Mouse (Mus musculus): ENCODE data around the gene Zfpm1.
A peak's percentile ranks its signal among the peaks of the same experiment; 100 is the strongest.

Zfpm1 gene

DNA sequence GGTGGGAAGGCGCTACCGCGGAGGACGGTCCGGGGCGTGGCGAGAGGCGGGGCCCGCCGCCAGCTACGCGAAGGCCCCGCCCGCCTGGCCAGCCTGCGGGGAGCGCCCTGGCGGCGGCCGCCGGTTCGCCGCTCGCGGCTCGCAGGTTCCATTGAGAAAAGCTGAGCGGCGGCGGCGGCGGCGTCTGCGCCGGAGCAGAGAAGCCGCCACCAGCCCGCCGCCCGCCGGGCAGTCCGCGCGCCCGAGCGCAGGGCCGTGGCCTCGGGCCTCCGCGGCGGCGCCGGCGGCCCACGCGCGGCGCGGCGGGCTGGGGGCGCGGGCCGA, at the start of gene Zfpm1:
TSS of gene Zfpm1 (plus strand) at position 107 of the 324 bp plus-strand sequence.
- DNase-seq (ENCODE audit: low spot score) = no peak

DNA sequence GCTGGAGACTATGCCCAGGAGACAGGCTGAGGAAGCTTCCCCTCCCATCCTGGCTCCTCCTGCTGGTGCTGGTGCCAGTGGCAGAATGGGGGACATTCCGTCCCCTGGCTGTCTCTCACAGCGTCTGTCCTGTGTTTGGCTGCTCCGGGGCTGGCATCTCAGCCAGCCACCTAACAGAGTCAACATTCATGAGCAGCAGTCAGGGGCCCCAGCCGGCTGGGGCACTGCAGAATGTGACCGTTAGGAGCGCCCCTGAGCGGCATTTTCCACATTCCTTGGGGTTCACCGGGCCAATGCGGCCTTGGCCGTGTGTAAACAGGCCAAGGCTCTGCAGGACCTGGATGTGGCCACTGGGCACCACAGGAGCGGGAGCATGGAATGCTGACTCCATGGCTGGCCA, 47.9 kb upstream of the Zfpm1 start:
- no peak for DNase-seq (ENCODE audit: low spot score)

DNA sequence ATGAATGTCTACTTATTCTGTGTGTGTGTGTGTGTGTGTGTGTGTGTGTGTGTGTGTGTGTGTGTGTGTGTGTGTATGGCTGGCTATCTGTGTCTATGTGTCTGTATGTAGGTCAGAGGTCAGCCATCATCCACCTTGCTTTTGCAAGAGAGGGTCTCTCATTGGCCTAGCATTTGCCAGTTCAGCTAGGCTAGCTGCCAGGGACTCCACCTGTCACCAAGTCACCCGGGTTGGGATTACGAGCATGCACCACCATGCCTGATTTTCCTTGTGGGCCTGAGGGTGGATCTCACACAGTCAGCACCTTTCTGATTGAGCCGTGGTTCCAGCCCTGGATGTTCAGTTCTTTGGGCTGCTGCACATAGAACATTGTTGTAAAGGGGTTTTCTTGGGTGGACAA, 45.4 kb upstream of the Zfpm1 start:
- DNase-seq (ENCODE audit: low spot score) = no peak

DNA sequence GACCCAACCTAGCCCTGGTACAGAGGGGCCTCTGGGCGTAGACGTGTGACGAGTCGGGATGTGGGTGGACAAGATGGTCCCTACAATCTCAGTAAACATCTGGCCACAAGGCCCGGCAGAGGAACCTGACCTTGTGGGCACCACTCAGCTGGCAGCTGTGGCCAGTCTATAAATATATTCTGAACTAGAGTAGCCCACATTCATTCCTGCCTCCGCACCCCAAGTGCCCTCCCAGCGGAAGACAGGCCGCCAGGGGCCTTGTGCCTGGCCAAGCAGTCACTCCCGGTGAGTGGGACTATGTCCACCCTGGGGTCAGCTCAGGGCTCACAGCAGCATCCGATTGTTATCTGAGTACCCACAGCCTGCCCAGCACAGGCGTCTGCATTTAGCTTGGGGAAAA, 43.7 kb upstream of the Zfpm1 start:
- no peak for DNase-seq (ENCODE audit: low spot score)

DNA sequence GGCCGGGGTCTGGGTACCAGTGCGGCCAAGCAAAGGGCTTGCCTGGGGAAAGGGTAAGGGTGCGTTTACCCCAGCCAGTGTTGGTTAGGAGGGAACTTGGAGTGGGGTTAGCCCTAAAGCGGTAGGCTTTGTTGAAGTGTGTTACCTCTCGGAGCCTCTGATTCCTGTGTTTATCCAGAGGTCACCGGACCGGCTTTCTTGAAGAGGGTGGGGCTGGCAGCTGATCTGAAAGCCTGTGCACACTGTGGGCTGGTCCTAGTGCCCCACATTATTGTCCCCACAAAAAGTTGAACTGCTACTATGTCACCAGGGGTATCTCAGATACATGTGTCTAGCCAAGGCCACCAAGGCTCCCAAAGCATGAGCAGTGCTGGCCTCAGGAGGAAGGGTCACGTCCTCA, 43.2 kb upstream of the Zfpm1 start:
- DNase-seq (ENCODE audit: low spot score) = no peak

DNA sequence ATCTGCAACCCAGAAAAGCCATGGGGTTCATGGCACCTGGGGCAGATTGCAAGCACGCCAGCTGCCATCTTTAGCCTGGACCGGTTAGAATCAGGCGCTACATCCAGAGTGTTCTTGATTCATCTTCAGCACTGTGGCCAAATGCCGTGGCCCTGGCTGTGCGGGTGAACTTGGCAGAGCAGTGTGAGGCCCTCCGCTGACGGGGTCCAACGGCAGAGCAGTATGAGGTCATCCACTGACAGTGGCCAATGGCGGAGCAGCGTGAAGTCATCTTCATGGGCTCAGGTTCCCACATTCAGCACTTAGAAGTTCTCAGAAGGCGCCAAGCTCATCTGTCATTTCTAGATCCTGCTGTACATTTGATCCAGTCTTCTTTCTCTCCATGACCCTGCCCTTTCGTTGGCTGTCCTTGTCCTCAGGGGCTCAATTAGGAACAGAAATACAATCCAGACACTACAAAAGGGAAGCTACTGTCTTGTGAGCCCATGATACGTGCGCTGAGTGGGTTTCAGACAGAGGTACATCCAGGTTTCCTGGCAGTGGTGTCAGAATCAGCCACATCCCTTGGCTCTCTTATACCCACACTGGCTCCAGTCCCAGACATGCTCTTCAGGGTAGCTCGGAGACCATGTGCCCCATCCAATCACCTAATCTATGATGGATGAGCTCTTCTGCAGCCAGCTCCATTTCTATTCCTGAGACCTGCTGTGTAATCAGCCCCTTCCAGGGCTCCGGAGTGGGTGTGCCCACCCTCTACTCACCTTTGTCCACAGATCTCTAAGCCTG, 41.5 kb upstream of the Zfpm1 start:
- DNase-seq (ENCODE audit: low spot score) = no peak

DNA sequence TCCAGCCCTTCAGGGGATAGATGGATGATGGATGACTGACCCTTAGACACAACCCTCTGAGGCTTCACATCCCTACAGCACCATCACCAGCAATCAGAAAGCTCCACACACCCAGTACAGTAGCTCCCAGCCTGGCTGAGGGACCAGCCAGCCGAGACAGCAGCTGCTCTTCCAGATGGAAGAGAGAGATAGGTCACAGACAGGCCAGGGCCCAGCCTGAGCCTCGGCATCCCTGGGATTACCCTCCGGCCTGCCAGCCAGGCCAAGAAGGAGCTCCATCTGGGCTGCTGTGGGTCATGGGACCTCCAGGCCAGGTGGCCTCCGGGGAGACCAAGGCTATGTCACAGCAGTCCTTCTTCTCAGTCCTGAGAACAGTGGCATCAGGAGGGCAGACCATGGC, 38.6 kb upstream of the Zfpm1 start:
- DNase-seq (ENCODE audit: low spot score) = no peak

DNA sequence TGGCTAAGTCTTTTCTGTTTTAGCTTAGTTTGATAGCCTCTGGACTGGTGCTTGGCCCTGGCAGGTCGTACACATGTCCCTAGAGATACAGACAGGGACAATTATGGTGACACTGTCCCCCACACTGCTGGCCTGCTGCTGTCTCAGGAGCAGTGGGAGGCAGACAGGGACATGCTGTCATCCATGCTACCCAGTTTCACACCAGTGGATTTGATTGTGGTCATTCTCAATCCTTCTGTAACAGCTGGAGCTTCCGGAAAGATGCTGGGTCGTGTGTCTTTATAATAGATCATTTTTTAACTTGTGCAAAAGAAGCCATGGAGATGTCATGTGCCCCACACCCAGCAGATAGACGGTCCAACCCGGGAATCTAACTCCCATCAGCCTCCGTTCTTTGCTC, 36.8 kb upstream of the Zfpm1 start:
- no peak for DNase-seq (ENCODE audit: low spot score)

DNA sequence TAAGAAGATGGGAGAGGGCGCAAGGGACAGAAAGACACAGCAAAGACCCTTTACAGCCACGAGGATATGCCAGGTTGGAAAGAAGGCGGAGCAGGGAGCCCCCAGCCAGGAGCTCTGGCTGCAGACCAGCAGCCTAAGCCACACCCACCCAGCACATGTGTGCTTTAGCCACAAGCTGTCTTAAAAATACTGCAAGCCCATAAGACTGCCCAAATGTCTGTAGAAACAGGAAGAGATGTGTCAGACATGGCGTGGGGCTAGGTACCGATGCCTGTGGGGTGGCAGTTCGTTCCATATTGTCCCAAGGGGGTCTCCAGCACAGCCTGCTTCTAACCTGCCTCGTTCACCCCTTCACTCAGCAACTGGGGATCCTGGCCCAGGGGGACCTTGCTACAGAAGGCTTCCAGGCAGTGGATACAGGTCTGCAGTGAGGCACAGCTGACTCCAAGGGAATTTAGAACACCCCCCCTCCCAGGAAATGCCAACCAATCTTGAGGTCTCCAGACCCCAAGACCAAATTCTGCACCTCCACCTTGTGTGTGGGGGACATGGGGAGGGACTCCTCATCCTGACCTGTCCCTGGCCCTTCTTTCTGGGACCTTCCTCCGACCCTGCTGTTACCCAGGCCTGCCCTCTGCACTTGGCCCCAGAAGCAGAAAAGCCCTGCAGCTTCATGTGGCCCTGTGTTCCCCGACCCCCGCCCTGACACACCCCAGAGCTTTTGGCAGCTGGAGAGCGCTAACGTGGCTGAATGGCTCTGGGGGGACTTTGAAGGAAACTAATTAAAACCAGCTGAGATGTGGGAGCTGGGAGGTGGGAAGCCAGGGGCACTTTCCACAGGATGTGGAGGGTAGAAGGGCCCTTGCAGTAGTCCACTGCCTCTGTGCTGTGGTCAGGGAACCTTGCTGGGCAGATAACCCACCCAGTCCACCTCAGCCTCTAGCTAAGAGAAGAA, 35.4 kb upstream of the Zfpm1 start:
- DNase-seq (ENCODE audit: low spot score) = no peak

DNA sequence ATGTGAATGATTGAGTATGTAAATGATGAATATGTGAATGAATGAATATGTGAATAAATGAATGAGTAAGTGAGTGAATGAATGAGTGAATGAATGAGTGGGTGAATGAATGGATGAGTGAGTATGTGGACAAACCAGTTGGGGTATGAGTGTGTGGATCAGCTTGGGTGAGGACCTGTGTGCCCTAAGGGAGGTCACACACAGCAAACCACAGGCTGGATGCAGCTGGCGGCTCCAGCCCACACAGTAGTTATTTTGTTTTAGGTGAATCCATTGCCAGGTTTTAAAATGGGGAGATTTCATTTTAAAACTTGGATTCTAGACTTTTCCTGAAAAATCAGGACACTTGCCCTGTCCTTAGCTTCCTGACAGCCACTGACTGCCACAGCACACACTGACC, 30.2 kb upstream of the Zfpm1 start:
- DNase-seq (ENCODE audit: low spot score) = no peak

DNA sequence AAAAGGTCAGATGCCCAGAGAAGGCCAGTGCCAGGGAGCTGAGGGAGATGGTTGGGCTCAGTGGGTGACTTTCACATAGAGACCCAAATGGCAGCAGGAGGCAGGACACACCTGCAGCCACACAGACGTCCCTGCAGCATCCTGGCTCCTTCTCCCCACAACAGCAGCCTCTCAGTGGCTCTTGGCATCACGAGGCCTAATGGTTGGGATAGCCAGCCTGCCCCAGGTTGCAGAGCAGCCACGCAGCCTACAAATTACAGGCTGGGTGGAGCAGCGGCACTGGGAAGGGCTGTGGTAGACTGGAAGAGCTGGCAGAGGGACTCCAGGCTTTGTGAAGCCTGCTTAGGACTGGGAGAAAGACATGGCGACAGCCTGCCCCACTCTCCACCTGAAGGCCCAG, 29.6 kb upstream of the Zfpm1 start:
- DNase-seq (ENCODE audit: low spot score) = no peak

DNA sequence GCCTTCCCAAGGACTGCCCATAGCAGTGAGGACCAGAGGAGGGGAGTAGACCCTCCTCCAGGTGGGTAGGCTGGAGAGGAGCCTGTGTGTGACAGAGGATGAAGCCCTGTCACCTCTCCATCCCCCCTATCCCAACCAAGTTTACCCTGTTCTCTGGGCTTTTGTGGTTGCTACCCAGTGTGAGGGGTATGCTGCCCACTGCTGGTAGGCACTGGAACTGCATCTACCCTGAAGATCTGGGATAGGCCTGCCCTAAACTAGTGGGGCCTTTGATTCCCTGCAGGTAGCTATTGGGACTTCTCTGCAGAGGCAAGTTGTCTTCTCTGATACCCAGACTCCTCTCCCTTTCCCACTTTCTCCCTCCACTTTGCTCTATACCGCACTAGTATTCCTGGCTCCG, 22.6 kb upstream of the Zfpm1 start:
- DNase-seq (ENCODE audit: low spot score) = peak; percentile 57

DNA sequence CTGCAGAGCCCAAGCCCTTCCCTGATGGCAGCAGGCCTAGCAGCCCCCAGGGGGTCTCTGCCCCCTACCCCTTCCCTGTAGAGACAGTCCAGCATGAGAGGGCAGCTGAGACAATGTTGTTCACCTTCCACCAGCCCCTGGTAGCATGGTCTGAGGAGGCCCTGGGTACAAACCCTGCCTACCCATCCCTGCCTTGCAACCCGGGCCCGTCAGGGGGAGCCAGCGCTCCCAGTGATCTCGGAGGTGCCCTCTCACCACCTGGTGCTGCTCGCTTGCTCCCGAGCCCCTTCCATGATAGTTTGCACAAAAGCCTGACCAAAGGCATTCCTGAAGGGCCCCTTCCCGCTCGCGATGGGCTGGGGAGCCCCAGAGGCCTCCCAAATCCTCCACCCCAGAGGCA, 21.2 kb upstream of the Zfpm1 start:
- no peak for DNase-seq (ENCODE audit: low spot score)

DNA sequence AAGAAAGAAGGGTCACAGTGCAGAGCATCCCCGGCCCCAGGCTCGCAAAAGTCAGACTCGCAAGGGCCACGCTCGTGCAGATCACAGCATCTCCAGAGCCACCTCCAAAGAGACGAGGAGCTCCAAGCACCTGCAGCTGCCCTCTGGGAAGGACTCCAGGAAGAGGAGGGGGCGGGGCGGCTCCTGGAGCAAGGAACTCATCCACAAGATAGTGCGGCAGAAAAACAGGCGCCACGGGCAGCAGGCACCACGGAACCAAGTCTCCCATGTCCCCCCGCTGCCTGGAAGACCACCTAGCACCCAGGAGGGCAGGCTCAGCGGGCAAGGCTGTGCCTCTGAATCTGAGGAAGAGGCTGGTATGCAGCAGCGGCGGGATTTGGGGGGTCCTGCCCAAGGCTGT, 19.1 kb upstream of the Zfpm1 start:
- DNase-seq (ENCODE audit: low spot score) = no peak

DNA sequence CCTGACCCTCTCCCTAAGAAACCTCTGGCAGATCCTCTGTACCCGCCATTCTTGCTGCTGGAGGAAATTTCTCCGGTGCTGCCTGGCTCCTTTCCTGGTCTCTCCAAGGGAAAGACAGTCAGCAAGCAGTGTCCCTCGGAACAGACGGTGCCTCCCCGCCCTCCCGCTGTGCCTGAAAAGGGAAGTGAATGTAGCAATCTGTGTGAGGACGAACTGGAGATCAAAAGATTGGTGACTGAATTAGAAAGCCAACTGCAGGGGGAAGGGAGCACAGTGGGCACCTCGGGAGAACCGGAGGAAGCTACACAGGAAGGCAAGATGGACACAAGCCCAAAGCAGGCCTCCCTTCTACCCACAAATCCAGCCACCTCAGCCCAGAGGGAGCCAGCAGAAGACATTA, 17.7 kb upstream of the Zfpm1 start:
- no peak for DNase-seq (ENCODE audit: low spot score)

DNA sequence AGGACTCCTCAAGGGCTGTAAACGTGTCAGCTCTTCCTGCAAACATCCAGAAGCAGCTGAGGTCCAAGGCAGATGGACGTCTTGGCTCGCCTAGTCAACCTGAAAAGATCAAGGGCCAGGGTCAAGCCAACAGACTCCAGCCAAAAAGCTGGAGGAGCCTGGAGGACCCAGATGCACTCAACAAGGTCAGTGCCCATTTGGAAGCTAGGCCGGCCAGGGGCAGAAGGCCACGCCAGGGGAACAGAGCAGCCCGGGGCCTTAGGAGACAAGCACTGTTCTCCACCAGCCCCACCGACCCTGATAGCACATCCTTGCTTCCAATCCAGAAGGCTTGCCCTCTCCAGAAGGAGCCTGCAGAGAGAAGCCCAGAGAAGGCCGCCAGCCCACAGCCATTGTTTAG, 16.4 kb upstream of the Zfpm1 start:
- no peak for DNase-seq (ENCODE audit: low spot score)

DNA sequence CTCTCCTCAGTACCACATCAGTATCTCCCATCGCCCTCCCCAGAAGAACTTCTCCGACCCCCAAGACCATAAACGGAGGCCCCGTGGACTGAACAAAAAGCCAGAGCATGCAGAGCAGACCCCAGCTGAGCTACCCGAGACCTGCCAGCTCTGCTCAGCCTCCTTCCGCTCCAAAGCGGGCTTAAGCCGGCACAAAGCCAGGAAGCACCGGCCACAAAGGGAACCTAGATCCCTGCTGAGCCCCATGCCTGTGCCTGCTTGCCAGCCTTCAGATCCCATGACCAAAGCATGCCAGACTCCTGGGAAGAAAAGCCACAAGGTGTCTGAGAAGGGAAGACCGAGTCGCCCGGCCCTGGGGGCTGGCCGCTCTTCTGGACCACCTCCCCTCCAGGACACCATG, 15.1 kb upstream of the Zfpm1 start:
- DNase-seq (ENCODE audit: low spot score) = no peak

DNA sequence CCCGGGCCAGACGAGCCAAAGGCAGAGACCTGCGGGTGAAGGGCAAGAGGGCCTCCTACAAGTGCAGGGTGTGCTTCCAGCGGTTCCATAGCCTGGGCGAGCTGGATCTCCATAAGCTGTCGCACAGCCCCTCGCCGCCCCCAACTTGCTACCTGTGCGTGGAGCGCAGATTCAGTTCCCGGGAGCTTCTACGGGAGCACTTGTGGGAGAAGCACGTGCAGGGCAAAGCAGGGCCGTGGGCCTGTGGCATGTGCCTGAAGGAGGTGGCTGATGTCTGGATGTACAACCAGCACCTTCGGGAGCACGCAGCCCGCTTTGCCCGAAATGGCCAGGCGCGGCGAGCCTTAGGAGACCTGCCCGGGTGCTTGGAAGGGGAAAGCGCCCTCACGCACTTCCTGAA, 13.1 kb upstream of the Zfpm1 start:
- no peak for DNase-seq (ENCODE audit: low spot score)

DNA sequence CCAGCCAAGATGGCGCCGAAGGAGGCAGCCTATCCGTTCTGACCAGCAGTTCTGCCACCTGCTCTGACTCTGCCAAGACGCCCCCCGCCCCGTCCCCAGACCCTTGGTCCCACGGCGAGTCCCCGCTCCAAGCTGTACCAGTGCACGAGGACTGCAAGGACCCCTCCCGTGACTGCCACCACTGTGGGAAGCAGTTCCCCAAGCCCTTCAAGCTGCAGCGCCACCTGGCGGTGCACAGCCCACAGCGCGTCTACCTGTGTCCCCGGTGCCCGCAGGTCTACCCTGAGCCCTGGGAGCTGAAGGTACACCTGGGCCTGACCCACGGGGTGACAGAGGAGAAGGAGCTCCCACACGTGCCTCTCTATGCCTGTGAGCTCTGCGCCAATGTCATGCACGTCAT, 12.5 kb upstream of the Zfpm1 start:
- peak; percentile 53 for DNase-seq (ENCODE audit: low spot score)

DNA sequence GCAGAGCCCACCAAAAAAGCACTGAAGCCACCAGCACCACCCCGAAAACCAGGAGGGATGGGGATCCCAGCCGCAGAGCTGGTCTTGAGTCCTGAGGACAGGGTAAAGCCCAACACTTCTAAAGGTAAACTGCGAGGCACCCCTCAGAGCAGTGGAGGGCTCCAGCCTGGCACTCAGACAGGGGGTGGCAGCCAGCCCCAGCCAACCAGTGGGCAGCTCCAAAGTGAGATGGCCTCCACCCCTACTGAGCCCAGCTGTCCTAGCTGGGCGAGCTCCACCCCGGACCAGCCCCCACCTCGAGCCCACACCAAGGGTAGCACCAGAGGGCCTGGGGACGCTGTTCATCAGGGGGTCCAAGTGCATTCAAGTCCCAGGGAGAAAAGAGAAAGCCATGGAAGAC, 11.4 kb upstream of the Zfpm1 start:
- no peak for DNase-seq (ENCODE audit: low spot score)

DNA sequence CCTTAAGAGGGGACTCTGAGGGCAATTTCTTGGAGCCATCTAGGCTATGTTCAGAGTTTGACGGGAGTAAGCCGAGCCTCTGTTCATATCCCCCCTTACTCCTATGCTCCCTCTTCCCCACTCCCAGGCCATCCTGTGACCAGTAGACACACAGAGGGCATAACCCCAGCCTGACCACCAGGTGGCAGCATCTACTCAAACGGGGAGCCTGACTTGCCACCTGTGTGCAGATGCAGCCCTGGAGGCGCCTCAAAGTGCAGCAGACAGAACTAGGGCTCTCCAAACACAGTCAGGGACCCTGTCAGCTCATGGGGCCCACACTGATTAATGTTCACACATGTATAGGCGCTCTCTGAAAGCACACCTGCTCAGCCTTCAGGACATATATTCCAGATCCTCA, 8.8 kb upstream of the Zfpm1 start:
- DNase-seq (ENCODE audit: low spot score) = peak; percentile 52

DNA sequence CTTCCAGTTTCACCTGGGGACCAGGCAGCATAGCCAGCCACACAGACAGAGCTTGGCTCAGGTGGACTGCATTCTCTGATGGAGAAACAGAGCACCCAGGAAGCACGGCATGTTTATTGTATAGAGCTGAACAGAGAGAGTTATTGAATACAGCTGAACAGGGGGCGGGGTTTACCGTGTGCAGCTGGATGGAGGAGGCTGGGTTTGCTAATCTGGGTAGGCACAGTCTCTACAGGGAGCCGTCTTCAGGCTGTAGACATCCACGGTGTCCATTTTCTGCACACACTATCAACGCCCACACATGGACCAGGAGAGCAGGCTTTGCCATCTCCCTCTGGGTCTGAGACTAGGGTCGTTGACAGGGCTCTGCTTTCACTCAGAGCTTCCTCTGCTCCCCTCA, 8.1 kb upstream of the Zfpm1 start:
- DNase-seq (ENCODE audit: low spot score) = no peak

DNA sequence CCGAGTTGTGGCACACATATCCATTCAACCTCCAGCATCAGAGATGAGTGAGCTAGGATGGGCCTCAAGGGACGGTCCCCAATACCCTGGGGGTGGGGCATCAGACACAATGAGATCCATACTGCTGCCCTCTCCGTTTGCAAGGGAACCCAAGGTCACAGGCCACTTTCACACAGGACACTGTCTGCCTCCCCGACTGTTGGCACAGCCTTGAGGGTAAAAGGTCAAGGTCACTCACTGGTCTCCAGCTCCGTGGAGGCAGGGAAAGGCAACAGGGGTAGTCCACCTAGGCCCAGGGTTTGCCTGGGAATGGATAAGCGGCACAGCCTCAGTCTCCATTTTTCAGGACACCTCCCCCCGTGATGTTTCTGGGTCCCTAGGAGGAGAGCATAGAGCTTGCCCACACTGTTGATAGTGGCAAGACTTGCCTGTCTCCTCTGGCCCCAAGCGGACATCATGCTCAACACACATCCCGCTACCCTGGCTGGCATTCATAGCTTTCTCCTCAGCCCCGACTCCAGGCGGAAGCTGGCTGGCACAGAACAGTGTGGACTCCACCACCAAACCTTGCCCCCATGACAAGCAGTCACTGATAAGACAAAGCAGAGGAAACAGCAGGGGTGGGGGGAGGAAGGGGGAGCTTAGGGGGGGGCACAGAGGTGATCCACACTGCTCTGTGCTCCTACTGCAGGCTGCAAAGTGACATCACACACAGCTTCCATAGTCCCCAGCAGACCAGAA, 7.1 kb upstream of the Zfpm1 start:
- DNase-seq (ENCODE audit: low spot score) = no peak

All from ovary, postnatal 10 days (tissue).